ENCODE assay signal across 9 mouse cellular contexts in the genomic region with DNA sequence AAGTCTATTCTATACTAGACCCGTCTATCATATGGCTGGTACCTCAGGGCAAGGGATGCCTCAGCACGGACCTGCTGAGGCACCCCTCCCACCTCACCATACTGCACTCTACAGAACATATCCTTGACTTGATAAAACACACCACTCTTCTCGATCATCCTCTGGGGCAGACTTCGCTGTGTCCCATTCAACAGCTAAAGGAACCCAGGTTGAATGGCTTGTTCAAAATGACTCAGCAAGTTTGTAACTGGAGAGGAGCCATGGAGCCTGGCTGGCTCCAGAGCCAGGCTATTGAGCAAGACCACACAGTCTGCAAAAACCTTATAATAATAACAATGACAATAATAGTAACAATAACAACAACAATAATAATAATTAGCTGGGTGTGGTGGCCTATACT. TPM values are rescaled to one million over a fixed set of nuclear protein-coding genes. Genes with fewer than 3 reads are reported as not detected.
DNase-seq lines count a peak whose midpoint lies in the region.
"Had no signal": no experiment of that assay in that cellular context is flagged by ENCODE, and none has a peak within 500 bp of the region (broad histone marks: within the 10 kb centered on the region; RNA-seq: fewer than 3 reads in every experiment).

No protein-coding gene starts in this region.

- peak; percentile 51 to 85 for DNase-seq in adrenal gland, adult (ENCODE audit: inconsistent age in 2 of 2, low spot score in 1 of 2)
- no peak for DNase-seq in adrenal gland, adult 18-20 months (ENCODE audit: low spot score in 2 of 2)
- DNase-seq in urinary bladder, postnatal 25 days (ENCODE audit: low spot score), result peak; percentile 40
- no peak for DNase-seq in urinary bladder, postnatal 10 days (ENCODE audit: low spot score)
- DNase-seq in heart, postnatal 25 days (ENCODE audit: low spot score), result peak; percentile 33
- DNase-seq in frontal cortex, postnatal 10 days (ENCODE audit: low spot score in 2 of 2), result no peak
- no peak for DNase-seq in layer of hippocampus, postnatal 14 days (ENCODE audit: low spot score in 2 of 2)
- DNase-seq in cerebellum, adult 9-11 months, result no peak
- DNase-seq: thymus, postnatal 14 days had no signal

- intact Hi-C loops in heart, postnatal 25 days (cut with DNase I), result no loop called here

RNA-seq across cellular contexts. Expression of gene Fnbp1, which starts 13.9 kb away (rescaled TPM):
- 10 to 100 TPM; 54.8 to 63.6 TPM for total RNA-seq in adrenal gland, adult 18-20 months (2021)
- total RNA-seq in heart, postnatal 25 days (2021), result 10 to 100 TPM; 50.0 to 53.4 TPM
- 100 to 1,000 TPM in 1 of 2 experiments, 10 to 100 TPM in 1; 98.9 to 105 TPM for total RNA-seq in layer of hippocampus, postnatal 14 days (2021)

RNA-seq across cellular contexts. Expression of gene Gpr107, which starts 24.2 kb away (rescaled TPM):
- total RNA-seq in adrenal gland, adult 18-20 months (2021), result 10 to 100 TPM; 52.7 to 60.2 TPM
- 10 to 100 TPM; 33.1 to 35.1 TPM for total RNA-seq in heart, postnatal 25 days (2021)
- 10 to 100 TPM; 48.6 to 52.8 TPM for total RNA-seq in layer of hippocampus, postnatal 14 days (2021)

Comparison
In these comparisons a context has a peak if more than half of its experiments do, and no peak if none do; other contexts are left out.
1. DNase-seq: peak in adrenal gland, adult (2 of 2), urinary bladder, postnatal 25 days (single experiment) and heart, postnatal 25 days (single experiment); none in adrenal gland, adult 18-20 months (0 of 2), urinary bladder, postnatal 10 days (single experiment), frontal cortex, postnatal 10 days (0 of 2), layer of hippocampus, postnatal 14 days (0 of 2) and cerebellum, adult 9-11 months (single experiment).